In genomic region chr7:135254423-135254822, GRCm38 (mm10) we compare ENCODE assay signal across 38 mouse cellular contexts. TPM values are rescaled to one million over a fixed set of nuclear protein-coding genes. Genes with fewer than 3 reads are reported as not detected.
"Had no signal": no experiment of that assay in that cellular context is flagged by ENCODE, and none has a peak within 500 bp of the region (broad histone marks: within the 10 kb centered on the region; RNA-seq: fewer than 3 reads in every experiment).

No protein-coding gene starts in this region.

- H3K9me3 ChIP-seq: embryonic facial prominence, embryonic 12.5 days; embryonic facial prominence, embryonic 15.5 days; forebrain, embryonic 13.5 days; forebrain, embryonic 15.5 days had no signal

- H3K4me2 ChIP-seq: embryonic facial prominence, embryonic 12.5 days; embryonic facial prominence, embryonic 13.5 days; embryonic facial prominence, embryonic 15.5 days; forebrain, embryonic 12.5 days; forebrain, embryonic 13.5 days; forebrain, embryonic 15.5 days had no signal

- H3K36me3 ChIP-seq: embryonic facial prominence, embryonic 10.5 days; embryonic facial prominence, embryonic 12.5 days; embryonic facial prominence, embryonic 13.5 days; embryonic facial prominence, embryonic 15.5 days; forebrain, embryonic 10.5 days; forebrain, embryonic 12.5 days; forebrain, embryonic 15.5 days had no signal

- H3K27me3 ChIP-seq: embryonic facial prominence, embryonic 12.5 days; embryonic facial prominence, embryonic 13.5 days; embryonic facial prominence, embryonic 15.5 days; forebrain, embryonic 12.5 days; forebrain, embryonic 13.5 days; forebrain, embryonic 15.5 days had no signal

- ATAC-seq: forebrain, embryonic 13.5 days; forebrain, embryonic 14.5 days; forebrain, embryonic 15.5 days; forebrain, embryonic 16.5 days; forebrain, postnatal 0 days had no signal

- DNase-seq: cerebellum, adult 2 months; cerebellum, adult 8-10 months; cerebellum, adult 9-10 months; cerebellum, adult 9-11 months; cerebellum, postnatal 10 days; cerebellum, postnatal 14 days; cerebellum, postnatal 25 days; cerebellum, postnatal 36 days; embryo, embryonic 11 days; forebrain, postnatal 0 days; gastrocnemius, adult 2 months; gastrocnemius, postnatal 10 days; gastrocnemius, postnatal 14 days; gastrocnemius, postnatal 25 days; gastrocnemius, postnatal 36 days; heart, adult 11 months; heart, adult 18-20 months; heart, adult 2 months had no signal

- H3K4me3 ChIP-seq: embryonic facial prominence, embryonic 10.5 days; embryonic facial prominence, embryonic 12.5 days; embryonic facial prominence, embryonic 13.5 days; embryonic facial prominence, embryonic 15.5 days; erythroblast, embryonic 14.5 days; forebrain, embryonic 10.5 days; forebrain, embryonic 12.5 days; forebrain, embryonic 13.5 days; forebrain, embryonic 15.5 days; gastrocnemius, adult 2 months; heart, adult 2 months had no signal

- H3K27ac ChIP-seq: embryonic facial prominence, embryonic 10.5 days; embryonic facial prominence, embryonic 12.5 days; embryonic facial prominence, embryonic 13.5 days; embryonic facial prominence, embryonic 15.5 days; forebrain, embryonic 10.5 days; forebrain, embryonic 12.5 days; forebrain, embryonic 13.5 days; forebrain, embryonic 15.5 days; gastrocnemius, adult 2 months; heart, adult 2 months had no signal

- H3K4me1 ChIP-seq: embryonic facial prominence, embryonic 10.5 days; embryonic facial prominence, embryonic 12.5 days; embryonic facial prominence, embryonic 13.5 days; embryonic facial prominence, embryonic 15.5 days; forebrain, embryonic 10.5 days; forebrain, embryonic 12.5 days; forebrain, embryonic 13.5 days; forebrain, embryonic 15.5 days had no signal

- H3K9ac ChIP-seq: embryonic facial prominence, embryonic 12.5 days; embryonic facial prominence, embryonic 13.5 days; embryonic facial prominence, embryonic 15.5 days; forebrain, embryonic 12.5 days; forebrain, embryonic 13.5 days; forebrain, embryonic 15.5 days; forebrain, postnatal 0 days had no signal

RNA-seq across cellular contexts. Expression of gene Nps, which starts 4.1 kb away (rescaled TPM):
- total RNA-seq: common myeloid progenitor, adult 5-6 weeks; forebrain, postnatal 0 days; gastrocnemius, adult 18-20 months; gastrocnemius, adult 2 months; gastrocnemius, adult 8-10 months; gastrocnemius, postnatal 10 days; gastrocnemius, postnatal 25 days; gastrocnemius, postnatal 36 days; gastrocnemius, postnatal 4 days; granulocyte monocyte progenitor cell, adult 5-6 weeks; heart, adult 18-20 months; heart, adult 2 months had no signal
- polyA plus RNA-seq: cortical plate, adult 2 months; embryonic facial prominence, embryonic 10.5 days; embryonic facial prominence, embryonic 11.5 days; embryonic facial prominence, embryonic 15.5 days; erythroblast, embryonic 14.5 days; forebrain, embryonic 10.5 days; forebrain, embryonic 11.5 days; forebrain, embryonic 12.5 days; forebrain, embryonic 13.5 days; forebrain, embryonic 14.5 days; forebrain, embryonic 15.5 days; gonadal fat pad, adult 2 months; heart, adult 2 months had no signal
